Mouse (Mus musculus): ENCODE data around the gene Krtap28-10.

The Krtap28-10 gene

DNA sequence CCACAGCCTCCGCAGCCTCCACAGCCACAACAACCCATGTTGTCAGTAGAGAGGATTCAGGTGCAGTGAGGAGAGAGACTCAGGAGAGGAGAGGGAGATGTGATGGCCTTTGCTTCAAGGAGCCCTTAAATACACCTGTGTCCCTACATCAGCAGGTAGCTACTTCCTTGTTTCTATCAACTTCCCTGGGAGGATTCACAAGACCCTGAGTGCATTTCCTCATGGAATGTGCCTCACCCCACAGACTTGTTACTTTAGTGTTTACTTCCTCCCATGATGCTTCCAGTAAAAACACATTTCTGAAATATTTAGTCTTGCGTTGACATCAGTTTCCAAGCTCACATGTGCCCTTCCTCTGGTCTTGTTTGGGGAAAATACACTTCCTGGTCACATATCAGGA is at the start of gene Krtap28-10:
Gene Krtap28-10, minus strand, starts transcription at position 101 of the 400 bp plus-strand sequence.
- no peak for DNase-seq (ENCODE audit: low spot score)

DNA sequence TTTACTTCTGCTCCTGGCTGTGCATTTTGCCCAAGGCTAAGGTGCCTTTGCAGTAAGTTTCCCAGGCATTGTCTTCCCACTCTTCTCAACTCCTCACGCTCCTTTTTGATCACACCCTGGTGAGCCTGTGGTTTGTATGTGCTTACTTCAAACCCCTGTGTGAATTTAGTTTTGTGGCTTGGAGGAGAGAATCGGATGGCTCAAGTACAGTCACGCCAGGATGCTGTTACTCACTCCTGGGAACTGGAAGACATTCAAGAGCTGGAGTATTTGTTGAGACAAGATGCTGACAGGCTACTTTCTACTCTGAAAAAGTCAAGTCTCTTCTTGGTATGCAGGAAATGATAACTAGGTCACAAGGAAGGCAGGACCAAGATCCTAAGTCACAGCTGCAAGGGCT is 49.0 kb upstream of the Krtap28-10 start:
- DNase-seq (ENCODE audit: low spot score): no peak

DNA sequence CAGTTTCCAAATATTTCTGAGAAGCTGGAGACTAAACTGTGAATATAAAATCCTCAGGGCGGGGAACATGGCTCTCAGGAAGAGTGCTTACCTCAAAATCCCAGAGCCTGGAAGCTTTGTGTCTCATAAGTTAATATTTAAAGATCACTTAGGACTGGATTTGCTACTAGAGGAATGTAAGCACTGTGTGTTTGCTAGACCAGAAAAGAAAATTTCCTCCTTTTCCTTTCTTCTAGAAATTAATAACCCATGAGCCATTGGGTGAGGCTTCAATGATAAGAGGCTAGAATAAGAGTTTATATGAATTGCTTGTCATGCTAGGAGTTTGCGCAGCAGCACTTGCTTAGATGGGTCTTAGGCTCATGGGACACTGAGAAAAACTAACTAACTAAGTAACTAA is 42.5 kb upstream of the Krtap28-10 start:
- DNase-seq (ENCODE audit: low spot score): no peak

DNA sequence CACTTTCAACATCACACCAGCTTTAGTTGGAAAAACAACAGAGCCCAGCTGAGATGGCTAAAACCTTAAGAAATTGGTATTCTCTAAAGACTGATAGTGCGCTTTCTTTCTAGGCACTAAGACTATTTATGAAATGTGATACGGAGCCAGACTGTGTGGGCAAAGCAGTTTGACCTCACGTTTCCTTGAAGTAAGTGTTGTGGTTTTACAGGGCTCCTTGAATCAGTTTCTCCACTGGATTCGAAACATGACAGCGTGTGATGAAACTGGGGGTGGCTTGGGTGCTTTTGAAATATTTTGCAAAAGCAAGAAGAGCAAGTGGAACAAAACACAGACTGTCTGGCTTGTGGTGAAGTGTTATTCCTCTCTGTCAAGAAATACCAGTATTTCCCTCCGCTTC is 34.7 kb upstream of the Krtap28-10 start:
- DNase-seq (ENCODE audit: low spot score): no peak

DNA sequence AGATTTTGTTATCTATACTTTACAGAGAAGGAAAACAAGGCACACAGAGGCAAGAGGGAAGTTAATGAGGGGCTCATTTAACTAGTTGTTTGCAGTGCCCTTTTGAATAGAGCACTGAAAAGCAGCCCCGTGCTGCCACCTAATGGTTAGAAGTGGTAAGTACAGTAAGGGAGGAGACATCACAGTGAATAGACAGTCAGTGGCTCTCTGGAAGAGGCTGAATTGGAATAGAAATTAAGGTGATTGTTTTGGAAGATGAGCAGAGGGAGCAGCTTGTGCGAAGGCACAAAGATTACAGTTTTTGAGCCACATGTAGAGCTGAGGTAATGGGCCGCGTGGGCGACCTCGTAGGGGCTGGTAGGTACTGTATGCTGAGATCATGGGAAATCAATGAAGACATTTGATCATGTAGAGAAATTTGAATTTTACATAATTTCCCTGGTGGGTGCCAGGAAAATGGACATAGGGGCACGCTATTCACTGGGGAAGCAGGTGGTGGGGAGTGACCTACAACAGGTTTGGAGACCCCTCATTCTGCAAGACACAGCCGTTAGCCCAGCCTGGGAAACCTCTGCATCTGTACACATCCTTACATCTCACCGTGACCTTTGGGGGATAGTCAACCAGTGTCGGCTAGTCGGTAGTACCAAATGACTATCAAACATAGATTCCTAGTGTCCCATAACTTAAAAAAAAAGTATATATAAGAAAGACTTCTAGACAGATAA is 34.1 kb upstream of the Krtap28-10 start:
- DNase-seq (ENCODE audit: low spot score): no peak

DNA sequence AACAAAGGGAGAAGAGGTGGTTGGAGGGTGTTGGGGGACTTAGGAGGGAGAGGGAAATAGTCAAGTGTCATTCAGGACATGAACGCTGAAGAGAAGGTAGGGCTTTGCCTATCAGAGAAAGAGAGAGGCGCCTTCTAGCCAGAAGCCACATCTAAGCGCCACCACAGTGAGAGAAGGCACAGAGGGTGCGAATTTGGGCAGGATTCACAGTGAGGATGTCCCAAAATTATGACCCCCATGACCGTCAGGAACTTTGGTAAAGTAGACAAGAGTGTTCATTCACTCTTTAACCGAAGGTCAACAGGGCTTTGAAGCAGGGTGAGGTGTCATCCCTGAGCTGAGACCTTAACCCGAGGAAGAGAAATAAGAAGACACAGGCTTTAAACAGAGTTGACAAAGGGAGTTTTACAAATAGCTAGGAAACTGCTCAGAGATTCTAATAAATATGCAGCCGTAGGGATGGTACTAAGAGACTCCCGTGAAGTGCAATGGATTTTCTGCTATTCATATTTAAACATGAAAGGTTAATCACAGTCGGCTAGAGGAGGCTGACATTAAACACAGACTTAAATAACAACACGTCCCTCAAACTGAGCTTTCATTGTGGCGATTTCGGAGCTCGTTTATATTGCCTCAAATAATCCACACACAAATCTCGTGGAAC is 33.4 kb upstream of the Krtap28-10 start:
- DNase-seq (ENCODE audit: low spot score): no peak

DNA sequence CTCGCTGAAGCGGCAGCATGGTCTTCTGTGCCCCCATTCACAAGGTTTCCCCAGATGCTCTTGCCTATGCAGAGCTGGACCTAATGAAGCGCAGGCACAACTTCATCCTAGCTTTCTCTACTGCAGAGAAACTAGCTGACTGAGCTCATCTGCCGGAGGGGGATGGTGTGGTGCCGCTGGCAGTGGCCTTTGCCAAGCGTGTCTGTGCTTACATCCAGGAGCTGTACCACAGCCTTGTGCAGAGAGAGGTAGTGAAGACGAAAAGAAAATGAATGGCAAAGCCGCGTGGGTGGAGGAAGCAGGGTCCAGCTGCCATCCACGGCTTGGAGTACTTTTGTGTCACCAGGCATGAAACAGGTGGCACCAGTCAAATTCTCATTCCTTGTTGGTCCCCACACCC is 24.9 kb upstream of the Krtap28-10 start:
- DNase-seq (ENCODE audit: low spot score): no peak

DNA sequence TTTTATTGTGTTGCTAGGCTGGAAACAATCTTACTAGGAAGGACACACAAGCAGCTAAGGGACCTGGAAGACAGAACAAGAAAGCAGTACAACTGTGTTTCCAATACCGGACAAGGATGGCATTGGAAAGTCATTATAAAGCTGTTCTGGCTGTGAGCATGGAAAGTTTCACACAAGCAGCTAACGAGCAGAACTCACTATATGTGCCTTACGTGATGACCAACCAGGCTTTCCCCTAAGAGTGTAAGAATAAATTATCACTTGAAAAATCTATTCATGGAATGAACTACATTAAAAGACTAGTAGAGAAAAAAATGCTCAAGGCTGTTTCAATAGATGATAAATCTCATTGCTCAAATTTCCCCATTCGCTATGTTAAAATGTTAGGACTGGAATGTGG is 24.3 kb upstream of the Krtap28-10 start:
- DNase-seq (ENCODE audit: low spot score): no peak

DNA sequence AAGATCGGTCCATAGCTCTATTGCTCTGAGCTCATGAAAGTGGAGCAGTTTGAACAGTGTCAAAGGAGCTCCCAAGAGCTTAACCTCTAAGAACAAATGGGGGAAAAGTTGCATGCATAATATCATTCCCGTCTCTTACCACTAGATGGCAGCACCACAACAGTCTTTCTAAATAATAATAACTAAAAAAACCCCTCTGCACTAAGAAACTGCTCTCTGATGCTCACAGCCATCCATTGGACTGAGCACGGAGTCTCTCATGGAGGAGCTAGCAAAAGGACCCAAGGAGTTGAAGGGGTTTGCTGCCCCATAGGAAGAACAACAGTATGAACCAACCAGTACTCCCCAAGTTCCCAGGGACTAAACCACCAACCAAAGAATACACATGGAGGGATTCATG is 22.6 kb upstream of the Krtap28-10 start:
- no peak for DNase-seq (ENCODE audit: low spot score)

DNA sequence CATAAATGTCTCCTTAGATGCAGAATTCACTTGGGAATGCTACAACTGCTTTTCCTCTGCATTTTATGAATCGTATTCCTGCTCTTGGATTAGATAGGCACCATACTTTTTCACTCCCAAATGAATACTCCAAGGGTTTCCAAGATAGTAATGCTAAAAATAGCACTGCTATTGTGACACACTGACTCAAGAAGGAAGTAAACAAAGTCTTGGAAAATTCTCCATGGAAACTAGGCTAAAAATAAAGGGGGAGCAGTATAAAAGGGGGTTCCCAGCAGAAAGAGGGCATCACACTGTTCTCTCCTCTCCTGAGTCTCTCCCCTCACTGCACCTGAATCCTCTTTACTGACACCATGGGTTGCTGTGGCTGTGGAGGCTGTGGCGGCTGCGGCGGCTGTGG is 18.4 kb upstream of the Krtap28-10 start, which contains the start of gene Krtap28-13:
Gene Krtap28-13, plus strand, starts transcription at position 288 of the 400 bp plus-strand sequence.
- DNase-seq (ENCODE audit: low spot score): no peak

DNA sequence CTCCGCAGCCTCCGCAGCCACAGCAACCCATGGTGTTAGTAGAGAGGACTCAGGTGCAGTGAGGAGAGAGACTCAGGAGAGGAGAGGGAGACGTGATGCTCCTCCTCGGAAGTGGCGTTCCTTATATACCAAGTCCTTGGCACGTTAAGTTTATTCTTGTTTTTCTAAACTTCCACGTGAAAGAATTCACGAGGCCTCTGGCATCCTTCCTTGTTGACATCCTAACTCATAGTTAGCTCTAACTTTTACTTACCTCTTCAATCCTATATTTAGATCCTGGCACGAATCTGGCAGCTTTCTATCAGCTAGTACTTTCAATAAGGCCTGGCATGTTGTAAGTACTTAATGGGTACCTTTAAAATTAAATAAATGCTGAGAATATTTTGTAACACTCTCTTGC is 17.0 kb upstream of the Krtap28-10 start, which contains the start of gene A030005K14Rik:
Gene A030005K14Rik, minus strand, starts transcription at position 101 of the 400 bp plus-strand sequence.
- no peak for DNase-seq (ENCODE audit: low spot score)

DNA sequence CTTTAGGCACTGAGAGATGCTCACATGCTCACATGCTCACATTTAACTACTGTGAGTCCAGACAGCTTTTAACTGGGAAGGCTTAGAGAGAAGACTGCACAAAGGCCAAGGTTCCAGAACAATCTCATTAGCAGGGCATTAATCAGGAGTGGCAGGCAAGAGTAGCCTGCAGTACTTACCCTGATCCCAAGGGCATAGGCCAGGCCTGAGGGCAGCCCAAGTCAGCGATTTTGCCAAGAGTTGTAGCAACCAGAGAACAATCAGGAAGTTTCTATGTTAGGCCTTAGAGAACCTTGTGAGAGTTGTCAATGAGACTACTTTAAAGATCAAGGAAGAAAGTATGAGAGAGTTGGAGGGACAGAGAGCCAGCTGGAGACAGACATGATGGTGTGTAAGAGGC is 16.2 kb upstream of the Krtap28-10 start:
- DNase-seq (ENCODE audit: low spot score): no peak

DNA sequence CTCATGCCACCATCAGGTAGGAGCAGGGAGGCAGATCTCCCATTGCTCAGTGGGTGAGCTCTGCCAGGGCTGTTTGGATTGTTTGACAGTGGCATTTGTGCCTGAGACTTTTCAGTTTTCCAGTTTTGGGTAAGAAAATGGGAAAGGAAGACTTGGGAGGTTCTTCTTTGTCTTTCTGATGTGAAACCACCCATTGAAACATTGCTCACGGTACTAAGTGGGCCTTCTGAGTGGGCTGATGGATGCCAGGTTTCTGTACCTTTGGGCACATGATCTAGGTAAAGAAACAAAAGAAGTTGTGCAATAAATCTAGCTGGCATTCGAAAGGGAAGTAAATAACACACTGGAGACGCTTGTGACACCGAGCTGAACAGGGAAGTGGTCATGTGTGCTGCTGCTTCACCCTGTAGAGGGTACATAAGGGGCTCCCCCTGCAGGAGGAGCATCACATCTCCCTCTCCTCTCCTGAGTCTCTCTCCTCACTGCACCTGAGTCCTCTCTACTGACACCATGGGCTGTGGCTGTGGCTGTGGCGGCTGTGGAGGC is 2.7 kb upstream of the Krtap28-10 start, which contains the start of gene Gm47969:
Gene Gm47969, plus strand, starts transcription at position 51 of the 546 bp plus-strand sequence.
- DNase-seq (ENCODE audit: low spot score): no peak

DNA sequence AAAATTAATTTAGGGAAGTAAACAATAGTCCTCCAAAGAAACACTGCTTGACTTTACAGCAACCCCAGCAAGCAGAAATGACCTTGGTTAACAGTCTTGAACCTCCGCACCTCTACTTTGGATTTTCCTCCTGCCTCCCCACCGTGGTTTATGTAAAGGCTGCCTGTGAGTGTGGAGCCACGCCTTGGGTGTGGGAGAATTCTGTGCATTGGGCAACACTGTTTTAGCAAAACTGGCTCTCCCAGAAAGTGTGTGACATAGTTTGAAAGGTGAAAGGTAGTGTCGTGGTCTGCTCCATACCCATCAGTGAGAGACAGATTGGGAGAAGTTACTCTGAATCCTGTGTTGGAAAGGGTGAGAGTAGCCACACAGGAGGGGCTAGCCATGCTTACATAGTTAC is 3.2 kb downstream of the Krtap28-10 start:
- no peak for DNase-seq (ENCODE audit: low spot score)

DNA sequence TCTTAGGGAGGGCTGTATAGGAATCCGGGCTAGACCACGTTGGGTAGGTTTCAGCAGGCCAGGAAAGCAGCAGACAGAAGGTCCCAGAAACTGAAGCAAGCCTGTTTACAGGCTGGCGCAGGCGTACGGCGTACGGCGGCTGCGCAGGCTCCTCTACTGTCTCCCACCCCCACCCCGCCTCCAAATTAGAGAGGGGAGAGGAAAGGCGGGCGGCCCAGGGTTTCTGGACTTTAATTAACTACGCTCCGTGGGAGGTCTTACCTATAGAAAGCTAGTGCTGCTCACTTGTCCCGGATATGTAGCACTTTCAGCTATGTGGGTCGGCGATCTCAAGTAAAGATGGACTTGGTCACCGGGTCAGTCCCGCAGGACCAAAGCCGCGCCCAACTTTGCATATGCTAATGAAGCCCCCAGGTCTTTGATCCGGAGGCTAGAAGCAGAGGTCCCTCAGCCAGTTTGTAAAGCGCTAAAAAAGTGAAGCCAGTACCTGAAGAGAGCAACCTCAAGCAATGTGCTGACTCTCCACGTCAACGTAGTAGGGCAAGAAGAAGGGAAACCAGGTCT is 4.1 kb downstream of the Krtap28-10 start, which contains the start of gene Slc19a3:
Gene Slc19a3, minus strand, starts transcription at position 340 of the 564 bp plus-strand sequence.
- DNase-seq (ENCODE audit: low spot score): peak; percentile 8

DNA sequence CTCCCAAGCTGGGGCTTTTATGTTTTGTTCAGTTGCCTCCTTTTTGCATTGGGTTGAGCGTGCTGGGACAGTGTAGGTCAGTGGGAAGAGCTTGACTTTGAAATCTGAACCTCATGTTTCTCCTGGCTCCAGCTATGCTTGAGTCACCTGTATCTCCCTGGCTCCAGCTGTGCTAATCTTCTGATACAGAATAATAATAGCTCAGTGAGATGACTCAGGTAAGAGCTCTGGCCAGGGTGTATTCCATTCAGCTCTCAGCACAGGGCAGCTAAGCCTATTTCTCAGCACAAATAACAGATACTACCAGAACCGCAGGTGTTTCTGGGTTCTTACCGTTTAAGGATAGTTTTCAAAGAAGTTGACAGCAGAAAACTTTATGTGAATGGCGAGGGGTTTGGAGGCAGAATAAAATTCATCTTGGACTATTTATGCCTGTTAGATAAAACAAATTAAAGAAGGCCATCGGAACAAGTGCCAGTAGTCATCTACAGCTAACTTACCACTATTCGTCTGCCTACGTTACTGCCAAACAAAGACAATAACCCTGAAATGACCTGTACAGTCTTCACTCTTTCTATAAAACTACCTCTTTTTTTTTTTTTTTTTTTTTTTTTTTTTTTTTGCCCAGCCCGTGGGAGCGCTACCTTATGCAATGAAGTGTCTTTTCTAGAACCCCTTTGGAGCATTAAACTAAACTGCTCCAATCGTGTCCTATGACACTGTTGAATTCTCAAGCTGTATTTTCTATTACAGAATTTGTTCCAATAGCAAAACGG is 5.2 kb downstream of the Krtap28-10 start:
- no peak for DNase-seq (ENCODE audit: low spot score)

DNA sequence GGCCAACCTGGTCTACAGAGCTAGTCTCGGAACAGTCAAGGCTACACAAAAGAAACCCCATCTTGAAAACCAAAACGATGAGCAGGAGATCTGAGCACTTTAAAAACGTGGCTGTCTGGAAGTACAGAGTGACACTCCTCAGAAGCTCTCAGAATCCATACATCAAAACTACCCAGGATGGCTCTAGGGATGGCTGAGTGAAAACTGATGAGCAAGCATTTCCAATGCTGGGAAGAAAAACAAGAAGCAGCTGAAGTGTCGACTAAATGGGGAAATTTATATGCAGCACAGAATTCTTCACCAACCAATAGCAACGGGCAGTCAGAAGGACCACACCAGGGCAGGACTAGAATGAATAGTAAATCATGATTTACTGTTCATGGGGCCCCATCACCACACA is 7.8 kb downstream of the Krtap28-10 start:
- DNase-seq (ENCODE audit: low spot score): no peak

DNA sequence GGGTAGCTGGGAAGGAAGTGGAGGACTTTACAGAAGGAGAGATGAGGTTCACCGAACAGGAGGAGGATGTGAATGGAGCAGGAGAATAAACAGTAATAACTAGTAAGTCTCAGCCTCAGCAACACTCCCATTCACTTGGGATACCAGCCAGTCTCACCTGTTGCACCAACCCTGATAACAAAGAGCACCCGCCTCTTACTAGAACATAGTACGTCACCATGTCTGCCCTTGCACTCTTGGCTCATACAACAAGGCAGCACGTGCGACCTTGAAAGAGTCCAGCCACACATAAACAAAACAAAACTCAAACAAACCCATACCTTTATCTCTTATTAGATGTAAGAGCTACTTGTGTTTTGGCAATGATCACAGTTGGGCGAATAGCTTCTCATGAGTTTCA is 9.8 kb downstream of the Krtap28-10 start:
- no peak for DNase-seq (ENCODE audit: low spot score)

DNA sequence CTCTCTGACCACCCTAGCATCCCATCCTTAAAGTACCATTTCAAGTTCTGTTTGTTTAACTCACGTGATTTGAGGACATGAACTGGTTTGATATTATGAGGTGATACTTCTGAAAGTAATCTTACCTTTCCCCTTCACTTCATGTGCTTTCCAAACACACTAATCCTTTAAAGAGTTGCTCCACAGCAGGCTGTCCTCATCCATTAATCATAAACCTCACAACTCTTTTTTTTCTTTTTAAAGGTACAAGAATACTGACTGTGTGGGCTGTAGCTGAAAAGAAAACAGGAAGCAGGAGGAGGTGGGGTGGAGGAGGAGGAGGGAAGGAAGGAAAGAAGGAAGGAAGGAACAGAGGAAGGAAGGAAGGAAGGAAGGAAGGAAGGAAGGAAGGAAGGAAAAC is 10.3 kb downstream of the Krtap28-10 start:
- no peak for DNase-seq (ENCODE audit: low spot score)

DNA sequence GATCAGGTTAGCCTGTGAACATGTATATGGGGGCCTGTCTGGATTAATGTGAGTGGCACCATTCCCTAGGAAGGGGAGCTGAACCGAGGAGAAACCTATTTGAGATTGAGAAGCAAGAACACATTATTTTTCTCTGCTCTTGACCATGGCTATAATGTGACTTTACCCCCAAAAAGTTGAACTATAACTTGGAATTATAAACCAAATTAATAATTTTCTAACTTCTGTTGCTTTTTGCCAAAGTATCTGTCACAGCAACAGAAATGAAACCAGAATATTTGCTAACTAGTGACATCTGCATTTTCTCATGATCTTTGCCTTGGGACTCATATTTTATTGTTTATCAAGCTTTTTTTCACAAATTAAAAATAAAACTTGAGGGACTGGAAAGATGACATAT is 25.7 kb downstream of the Krtap28-10 start:
- DNase-seq (ENCODE audit: low spot score): no peak

DNA sequence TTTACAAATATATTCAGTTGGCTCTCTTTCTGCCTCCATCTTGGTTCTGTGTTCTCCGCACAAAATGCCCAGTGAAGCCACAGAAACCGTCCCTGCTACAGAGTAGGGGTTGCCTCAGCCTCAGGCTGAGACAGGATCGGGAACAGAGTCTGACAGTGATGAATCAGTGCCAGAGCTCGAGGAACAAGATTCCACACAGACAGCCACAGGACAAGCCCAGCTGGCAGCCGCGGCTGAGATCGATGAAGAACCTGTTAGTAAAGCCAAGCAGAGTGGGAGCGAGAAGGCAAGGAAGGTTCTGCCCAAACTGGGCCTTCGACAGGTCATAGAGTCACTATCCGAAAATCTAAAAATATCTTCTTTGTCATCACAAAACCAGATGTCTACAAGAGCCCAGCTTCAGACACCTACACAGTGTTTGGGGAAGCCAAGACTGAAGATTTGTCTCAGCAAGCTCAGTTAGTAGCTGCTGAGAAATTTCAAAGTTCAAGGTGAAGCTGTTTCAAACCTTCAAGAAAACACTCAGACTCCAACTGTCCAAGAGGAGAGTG is 26.9 kb downstream of the Krtap28-10 start:
- DNase-seq (ENCODE audit: low spot score): no peak

DNA sequence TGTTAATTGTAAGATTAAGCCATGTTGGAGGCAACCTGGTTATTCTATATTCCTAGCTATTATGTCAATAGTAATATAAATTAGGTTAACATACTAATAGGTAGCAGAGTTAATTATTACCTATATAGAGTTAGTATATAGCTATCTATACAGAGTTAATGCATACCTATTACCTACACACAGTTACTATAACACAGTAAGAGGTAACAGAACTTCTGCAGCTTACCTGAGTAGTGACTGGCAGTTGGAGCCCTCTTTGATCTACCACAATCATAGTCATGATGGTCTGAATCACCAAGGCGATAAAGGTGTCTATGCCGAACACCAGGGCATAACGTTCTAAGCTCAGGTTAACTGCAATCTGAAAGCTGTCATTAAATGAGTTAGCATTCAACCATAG is 27.8 kb downstream of the Krtap28-10 start:
- no peak for DNase-seq (ENCODE audit: low spot score)
